Mouse (Mus musculus) adrenal gland, adult (tissue): ENCODE measurements around the gene Tinf2.

ENCODE experiments used
- DNase-seq, 2 experiments: peaks; one replicate each; pipeline ENCODE4 v3.0.0; 2022 to 2023; ENCODE audit warnings: low spot score in 1 of 2; ENCODE audit not compliant: inconsistent age in 2 of 2

Gene Tinf2

DNA sequence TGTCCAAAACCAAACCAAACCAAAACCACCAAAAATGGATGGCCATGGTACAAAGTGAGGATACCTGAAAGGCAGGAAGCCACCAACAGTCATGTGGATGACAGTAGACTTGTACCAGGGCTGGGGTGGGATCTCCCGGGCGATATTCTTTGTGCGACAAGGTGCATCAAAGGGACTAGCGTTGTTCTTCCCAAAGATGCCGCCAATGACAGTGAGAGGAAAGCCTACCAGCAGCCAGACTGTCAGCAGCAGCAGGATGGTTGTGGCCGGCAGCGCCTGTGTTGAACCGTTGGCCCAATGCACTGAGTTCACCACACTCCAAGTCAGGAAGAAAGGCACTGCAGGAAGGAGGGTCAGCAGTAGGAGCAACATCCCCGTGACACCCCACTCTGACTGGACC, 43.8 kb downstream of the Tinf2 start, which contains the start of gene Gm49378:
Gene Gm49378 (minus strand): TSS at position 101 of the 400 bp plus-strand sequence.
- no peak for DNase-seq

- peak; percentile 91 to 96 for DNase-seq
Observed at GRCm38 (mm10) chr14:55635523-55636007, 46.1 kb downstream of the Tinf2 start, which contains the start of gene Ipo4. TSS of gene Ipo4 (minus strand) at chr14:55635957.

DNA sequence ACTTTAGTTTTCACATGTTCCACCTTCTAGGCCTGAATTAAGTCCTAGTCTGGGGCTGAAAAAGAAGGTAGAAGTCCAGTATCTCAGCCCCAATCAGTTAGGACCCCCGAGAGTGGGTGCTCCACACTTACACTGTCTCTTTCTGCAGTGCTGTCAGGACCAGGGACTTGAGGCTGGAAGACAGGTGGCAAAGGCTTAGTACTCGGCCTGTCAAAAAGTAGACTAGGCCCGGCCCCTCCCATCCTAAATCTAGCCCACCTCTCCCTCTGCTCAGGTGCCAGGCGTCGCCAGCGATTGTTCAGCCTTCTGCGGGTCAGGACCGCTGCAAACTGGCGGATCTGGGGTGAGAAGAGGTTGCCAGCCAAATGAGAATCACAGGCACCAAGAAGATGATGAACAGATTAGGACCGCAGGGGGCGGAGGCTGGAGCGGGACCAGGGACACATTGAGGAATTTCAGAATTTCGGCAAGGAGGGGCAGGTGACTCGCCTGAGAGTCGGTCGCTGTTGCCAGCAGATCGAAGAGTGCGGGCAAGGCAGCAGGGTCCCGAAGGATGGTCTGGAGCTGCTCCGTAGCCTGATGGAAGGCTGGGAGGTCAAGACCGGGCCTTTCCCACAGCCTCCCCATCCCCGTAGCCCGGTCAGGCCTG, 46.6 kb downstream of the Tinf2 start:
- DNase-seq: no peak

DNA sequence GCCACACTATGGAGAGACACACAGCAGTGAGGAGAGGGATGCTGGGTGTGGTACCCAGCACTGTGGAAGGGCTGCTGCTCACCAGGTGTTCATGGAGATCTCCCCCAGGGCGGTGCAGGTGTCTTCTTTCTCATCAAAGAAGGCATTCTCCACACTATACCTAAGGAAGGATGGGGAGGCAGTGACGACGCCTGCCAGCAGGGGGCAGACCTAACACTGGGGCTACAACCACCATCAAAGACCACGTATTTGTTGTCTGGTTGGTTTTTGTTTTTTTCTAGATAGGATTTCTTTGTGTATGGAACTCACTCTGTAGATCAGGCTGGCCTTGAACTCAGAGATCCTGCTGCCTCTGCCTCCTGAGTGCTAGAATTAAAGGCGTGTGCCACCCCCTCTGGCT, 52.3 kb downstream of the Tinf2 start:
- DNase-seq: peak in 1 of 2 experiments; percentile 81

- no peak for DNase-seq
Observed at GRCm38 (mm10) chr14:55628077-55628827, 53.4 kb downstream of the Tinf2 start.
